Mouse (Mus musculus): ENCODE measurements around the gene Fxr1.

- TF ChIP-seq POLR2A (IDR thresholded peaks at IDR 0.05; ENCODE audit: insufficient read depth, low read length): no peak
- no peak for TF ChIP-seq CTCF (IDR thresholded peaks at IDR 0.05; ENCODE audit: low read depth, low read length)
Measured at GRCm38 (mm10) chr3:33979395-33979794, 40.3 kb upstream of the Fxr1 start.
